Mouse (Mus musculus): ENCODE measurements at regions not wholly inside any gene's neighbourhood (a gene's known extent, or its start where the extent isn't known, plus 50 kb on each side); places are given as distances from the start of the nearest gene placed in this dataset.
A peak's percentile ranks its signal among the peaks of the same experiment; 100 is the strongest.

GRCm38 (mm10) chr2:94248948-94249347 is 91.2 kb upstream of the Hsd17b12 start:
- DNase-seq = no peak

- DNase-seq = no peak
Measured at GRCm38 (mm10) chr2:94246851-94247471, 89.2 kb upstream of the Hsd17b12 start.

- no peak for DNase-seq
Measured at GRCm38 (mm10) chr2:94246180-94246611, 88.4 kb upstream of the Hsd17b12 start.

GRCm38 (mm10) chr2:94245305-94245959 is 87.7 kb upstream of the Hsd17b12 start:
- DNase-seq = peak; percentile 67

GRCm38 (mm10) chr2:94244140-94244539 is 86.4 kb upstream of the Hsd17b12 start:
- no peak for DNase-seq

GRCm38 (mm10) chr2:94243053-94243916 is 85.5 kb upstream of the Hsd17b12 start:
- DNase-seq = no peak

GRCm38 (mm10) chr2:94242406-94243052 is 84.8 kb upstream of the Hsd17b12 start:
- DNase-seq = no peak

- DNase-seq = no peak
Measured at GRCm38 (mm10) chr2:94242051-94242397, 84.3 kb upstream of the Hsd17b12 start.

- DNase-seq = no peak
Measured at GRCm38 (mm10) chr2:94241301-94242050, 83.7 kb upstream of the Hsd17b12 start.

- no peak for DNase-seq
Measured at GRCm38 (mm10) chr2:94240411-94240810, 82.6 kb upstream of the Hsd17b12 start.

GRCm38 (mm10) chr2:94239573-94239972 is 81.8 kb upstream of the Hsd17b12 start:
- DNase-seq = no peak

- no peak for DNase-seq
Measured at GRCm38 (mm10) chr2:94236479-94236878, 78.7 kb upstream of the Hsd17b12 start.

GRCm38 (mm10) chr2:94233597-94233996 is 75.8 kb upstream of the Hsd17b12 start:
- DNase-seq = no peak

GRCm38 (mm10) chr2:94219421-94219820 is 61.7 kb upstream of the Hsd17b12 start:
- DNase-seq = no peak

- no peak for DNase-seq
Measured at GRCm38 (mm10) chr2:94217481-94217880, 59.7 kb upstream of the Hsd17b12 start.

- no peak for DNase-seq
Measured at GRCm38 (mm10) chr2:94215455-94215854, 57.7 kb upstream of the Hsd17b12 start.

Measured in thymus, postnatal 25 days (tissue).